ENCODE assay signal across 25 mouse cellular contexts in the genomic region with DNA sequence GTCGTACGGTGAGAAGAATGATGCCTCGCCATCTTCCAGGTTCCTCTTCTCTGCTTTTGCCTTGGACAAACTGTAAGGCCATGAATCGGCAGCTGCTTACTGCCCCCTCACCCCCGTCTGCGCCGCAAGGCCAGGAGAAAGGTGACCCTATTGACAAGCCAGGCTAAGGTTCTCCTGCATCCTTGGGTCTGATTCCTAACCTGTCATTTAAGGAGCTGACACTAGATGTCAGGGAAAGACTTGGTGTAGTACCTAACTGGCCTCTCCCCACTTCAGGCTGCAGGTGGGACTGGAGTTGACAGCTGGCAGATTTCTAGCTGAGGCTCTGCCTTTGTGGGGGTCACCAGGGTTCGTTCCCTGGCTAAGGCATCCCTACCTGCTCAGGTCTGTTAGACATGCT. TPM values are rescaled to one million over a fixed set of nuclear protein-coding genes. Genes with fewer than 3 reads are reported as not detected.
A peak's percentile ranks its signal among the peaks of the same experiment; 100 is the strongest.
DNase-seq lines count a peak whose midpoint lies in the region; ATAC-seq and TF ChIP-seq lines count a peak whose summit lies in the region.
"Had no signal": no experiment of that assay in that cellular context is flagged by ENCODE, and none has a peak within 500 bp of the region (broad histone marks: within the 10 kb centered on the region; RNA-seq: fewer than 3 reads in every experiment).

No protein-coding gene starts in this region.

- H3K9ac ChIP-seq in forebrain, postnatal 0 days = no peak overlapping the region
- no peak overlapping the region for H3K9ac ChIP-seq in forebrain, embryonic 12.5 days
- no peak overlapping the region for H3K9ac ChIP-seq in hindbrain, postnatal 0 days (replicated peaks; ENCODE audit: low read length)
- H3K9ac ChIP-seq in hindbrain, embryonic 14.5 days = no peak overlapping the region
- H3K9ac ChIP-seq in midbrain, postnatal 0 days (replicated peaks; ENCODE audit: low read length, poor library complexity, severe bottlenecking) = no peak overlapping the region
- no peak overlapping the region for H3K9ac ChIP-seq in midbrain, embryonic 15.5 days
- H3K9ac ChIP-seq: embryonic facial prominence, embryonic 12.5 days; embryonic facial prominence, embryonic 15.5 days; forebrain, embryonic 15.5 days; hindbrain, embryonic 15.5 days had no signal

- H3K27me3 ChIP-seq in forebrain, postnatal 0 days (ENCODE audit: insufficient read depth, low read length) = no peaks in the 10 kb centered on the region
- no peaks in the 10 kb centered on the region for H3K27me3 ChIP-seq in forebrain, embryonic 12.5 days
- no peaks in the 10 kb centered on the region for H3K27me3 ChIP-seq in hindbrain, postnatal 0 days (ENCODE audit: insufficient read depth, low read length)
- no peaks in the 10 kb centered on the region for H3K27me3 ChIP-seq in hindbrain, embryonic 14.5 days (ENCODE audit: control insufficient read depth, insufficient read depth, low read length)
- no peaks in the 10 kb centered on the region for H3K27me3 ChIP-seq in midbrain, postnatal 0 days (ENCODE audit: insufficient read depth, low read length)
- no peaks in the 10 kb centered on the region for H3K27me3 ChIP-seq in midbrain, embryonic 15.5 days (replicated peaks)
- H3K27me3 ChIP-seq: embryonic facial prominence, embryonic 12.5 days; embryonic facial prominence, embryonic 15.5 days; forebrain, embryonic 15.5 days; hindbrain, embryonic 15.5 days had no signal

- no peak for DNase-seq in forebrain, postnatal 0 days
- peak; percentile 31 for DNase-seq in hindbrain, postnatal 0 days (ENCODE audit: low spot score)
- DNase-seq in hindbrain, embryonic 14.5 days (ENCODE audit: low spot score) = no peak
- peak; percentile 22 for DNase-seq in midbrain, postnatal 0 days (ENCODE audit: low spot score)
- DNase-seq: adrenal gland, adult 2 months; adrenal gland, postnatal 14 days; B cell, adult 2 months; cerebellum, adult 11-12 months; cerebellum, adult 8-10 months; gastrocnemius, postnatal 10 days; gastrocnemius, postnatal 36 days; heart, postnatal 36 days; kidney, adult 2 months had no signal

- H3K27ac ChIP-seq in forebrain, postnatal 0 days (ENCODE audit: low read depth, low read length) = no peak overlapping the region
- no peak overlapping the region for H3K27ac ChIP-seq in forebrain, embryonic 12.5 days
- H3K27ac ChIP-seq in hindbrain, postnatal 0 days = no peak overlapping the region
- H3K27ac ChIP-seq in hindbrain, embryonic 14.5 days = no peak overlapping the region
- H3K27ac ChIP-seq in midbrain, postnatal 0 days (ENCODE audit: low read depth, low read length) = no peak overlapping the region
- no peak overlapping the region for H3K27ac ChIP-seq in midbrain, embryonic 15.5 days
- H3K27ac ChIP-seq: embryonic facial prominence, embryonic 12.5 days; embryonic facial prominence, embryonic 15.5 days; forebrain, embryonic 15.5 days; hindbrain, embryonic 10.5 days; hindbrain, embryonic 15.5 days had no signal

- TF ChIP-seq CTCF in forebrain, postnatal 0 days (IDR thresholded peaks at IDR 0.05; ENCODE audit: low read depth) = peak; percentile 49
- TF ChIP-seq CTCF in hindbrain, postnatal 0 days (IDR thresholded peaks at IDR 0.05; ENCODE audit: low read depth) = peak; percentile 61
- TF ChIP-seq CTCF in midbrain, postnatal 0 days (IDR thresholded peaks at IDR 0.05) = peak; percentile 72

- no peak overlapping the region for H3K4me3 ChIP-seq in forebrain, postnatal 0 days (ENCODE audit: low read depth, low read length)
- H3K4me3 ChIP-seq in forebrain, embryonic 12.5 days (replicated peaks) = no peak overlapping the region
- H3K4me3 ChIP-seq in hindbrain, postnatal 0 days (ENCODE audit: low read length) = no peak overlapping the region
- H3K4me3 ChIP-seq in hindbrain, embryonic 14.5 days (replicated peaks; ENCODE audit: low read length) = no peak overlapping the region
- H3K4me3 ChIP-seq in midbrain, postnatal 0 days (ENCODE audit: low read depth, low read length) = no peak overlapping the region
- H3K4me3 ChIP-seq in midbrain, embryonic 15.5 days = no peak overlapping the region
- H3K4me3 ChIP-seq: embryonic facial prominence, embryonic 12.5 days; embryonic facial prominence, embryonic 15.5 days; forebrain, embryonic 15.5 days; hindbrain, embryonic 10.5 days; hindbrain, embryonic 15.5 days had no signal

- no peaks in the 10 kb centered on the region for H3K4me1 ChIP-seq in forebrain, postnatal 0 days (ENCODE audit: insufficient read depth)
- H3K4me1 ChIP-seq in forebrain, embryonic 12.5 days = no peaks in the 10 kb centered on the region
- H3K4me1 ChIP-seq in hindbrain, postnatal 0 days (ENCODE audit: insufficient read depth, low read length) = no peaks in the 10 kb centered on the region
- no peaks in the 10 kb centered on the region for H3K4me1 ChIP-seq in hindbrain, embryonic 14.5 days (replicated peaks; ENCODE audit: control insufficient read depth, insufficient read depth, low read length)
- no peaks in the 10 kb centered on the region for H3K4me1 ChIP-seq in midbrain, postnatal 0 days (ENCODE audit: insufficient read depth, low read length)
- H3K4me1 ChIP-seq in midbrain, embryonic 15.5 days = no peaks in the 10 kb centered on the region
- H3K4me1 ChIP-seq: embryonic facial prominence, embryonic 12.5 days; forebrain, embryonic 15.5 days; hindbrain, embryonic 10.5 days; hindbrain, embryonic 15.5 days had no signal

- 90% methylated on average over 8 of the region's 8 CpGs for WGBS in forebrain, postnatal 0 days
- WGBS in forebrain, embryonic 12.5 days = 89% methylated on average over 8 of the region's 8 CpGs
- WGBS in hindbrain, postnatal 0 days = 81% methylated on average over 8 of the region's 8 CpGs
- 77% methylated on average over 8 of the region's 8 CpGs for WGBS in hindbrain, embryonic 14.5 days
- WGBS in midbrain, postnatal 0 days = 88% methylated on average over 8 of the region's 8 CpGs
- 86% methylated on average over 8 of the region's 8 CpGs for WGBS in midbrain, embryonic 15.5 days

- no peak overlapping the region for H3K4me2 ChIP-seq in forebrain, postnatal 0 days (ENCODE audit: low read depth)
- H3K4me2 ChIP-seq in forebrain, embryonic 12.5 days = no peak overlapping the region
- no peak overlapping the region for H3K4me2 ChIP-seq in hindbrain, postnatal 0 days (ENCODE audit: low read depth, low read length)
- H3K4me2 ChIP-seq in hindbrain, embryonic 14.5 days (replicated peaks) = no peak overlapping the region
- no peak overlapping the region for H3K4me2 ChIP-seq in midbrain, postnatal 0 days (ENCODE audit: low read depth, low read length, poor library complexity, severe bottlenecking)
- no peak overlapping the region for H3K4me2 ChIP-seq in midbrain, embryonic 15.5 days
- H3K4me2 ChIP-seq: embryonic facial prominence, embryonic 12.5 days; embryonic facial prominence, embryonic 15.5 days; forebrain, embryonic 15.5 days; heart, embryonic 11.5 days; hindbrain, embryonic 15.5 days had no signal

- H3K36me3 ChIP-seq in forebrain, postnatal 0 days (ENCODE audit: insufficient read depth) = no peaks in the 10 kb centered on the region
- no peaks in the 10 kb centered on the region for H3K36me3 ChIP-seq in forebrain, embryonic 12.5 days (replicated peaks)
- no peaks in the 10 kb centered on the region for H3K36me3 ChIP-seq in hindbrain, postnatal 0 days (ENCODE audit: insufficient read depth, low read length)
- H3K36me3 ChIP-seq in hindbrain, embryonic 14.5 days (replicated peaks; ENCODE audit: control insufficient read depth, insufficient read depth) = no peaks in the 10 kb centered on the region
- no peaks in the 10 kb centered on the region for H3K36me3 ChIP-seq in midbrain, postnatal 0 days (ENCODE audit: insufficient read depth, low read length)
- no peaks in the 10 kb centered on the region for H3K36me3 ChIP-seq in midbrain, embryonic 15.5 days (replicated peaks)
- H3K36me3 ChIP-seq: embryonic facial prominence, embryonic 12.5 days; embryonic facial prominence, embryonic 15.5 days; forebrain, embryonic 15.5 days; hindbrain, embryonic 10.5 days; hindbrain, embryonic 15.5 days had no signal

- no peak for ATAC-seq in forebrain, postnatal 0 days
- no peak for ATAC-seq in forebrain, embryonic 12.5 days (ENCODE audit: low FRiP score)
- no peak for ATAC-seq in hindbrain, postnatal 0 days
- no peak for ATAC-seq in hindbrain, embryonic 14.5 days (ENCODE audit: low FRiP score)
- ATAC-seq in midbrain, postnatal 0 days (ENCODE audit: low FRiP score) = no peak
- no peak for ATAC-seq in midbrain, embryonic 15.5 days (replicated peaks)
- ATAC-seq: forebrain, embryonic 15.5 days; inflammation-experienced regulatory T-cells, adult 6 months; intestine, embryonic 16.5 days had no signal

- no peaks in the 10 kb centered on the region for H3K9me3 ChIP-seq in forebrain, postnatal 0 days (ENCODE audit: low read length)
- no peaks in the 10 kb centered on the region for H3K9me3 ChIP-seq in forebrain, embryonic 12.5 days
- no peaks in the 10 kb centered on the region for H3K9me3 ChIP-seq in hindbrain, postnatal 0 days (ENCODE audit: low read length)
- H3K9me3 ChIP-seq in hindbrain, embryonic 14.5 days (ENCODE audit: control insufficient read depth, low read length) = no peaks in the 10 kb centered on the region
- H3K9me3 ChIP-seq in midbrain, postnatal 0 days (ENCODE audit: low read length) = no peaks in the 10 kb centered on the region
- no peaks in the 10 kb centered on the region for H3K9me3 ChIP-seq in midbrain, embryonic 15.5 days
- H3K9me3 ChIP-seq: embryonic facial prominence, embryonic 12.5 days; embryonic facial prominence, embryonic 15.5 days; forebrain, embryonic 15.5 days; hindbrain, embryonic 10.5 days; hindbrain, embryonic 15.5 days had no signal

RNA-seq across cellular contexts. Expression of a gene that starts 35.4 kb away (rescaled TPM):
- total RNA-seq in forebrain, postnatal 0 days (2014; rRNA removed) = 11.4 and 37.0 TPM in 2 replicates
- 3.8 and 4.3 TPM in 2 replicates for polyA plus RNA-seq in forebrain, postnatal 0 days (2015; fragmentation: Nextera tagmentation; extraction: Ambion mirVana)
- 6.7 and 7.9 TPM in 2 replicates for polyA plus RNA-seq in forebrain, embryonic 12.5 days (2016; fragmentation: Nextera tagmentation; extraction: Ambion mirVana)
- 40.2 and 53.2 TPM in 2 replicates for total RNA-seq in hindbrain, postnatal 0 days (2014; rRNA removed)
- 7.8 and 8.6 TPM in 2 replicates for polyA plus RNA-seq in hindbrain, postnatal 0 days (2015; fragmentation: Nextera tagmentation; extraction: Ambion mirVana)
- 4.9 and 5.3 TPM in 2 replicates for polyA plus RNA-seq in hindbrain, embryonic 14.5 days (2014; fragmentation: Nextera tagmentation; extraction: Ambion mirVana)
- total RNA-seq in midbrain, postnatal 0 days (2014; rRNA removed) = 26.9 and 42.1 TPM in 2 replicates
- 5.6 and 5.7 TPM in 2 replicates for polyA plus RNA-seq in midbrain, postnatal 0 days (2015; fragmentation: Nextera tagmentation; extraction: Ambion mirVana)
- 7.3 and 7.6 TPM in 2 replicates for polyA plus RNA-seq in midbrain, embryonic 15.5 days (2015; fragmentation: Nextera tagmentation; extraction: Ambion mirVana)
- total RNA-seq: granulocyte monocyte progenitor cell, adult 5-6 weeks; MEL had no signal

Comparison
In these comparisons a context has a peak if more than half of its experiments do, and no peak if none do; other contexts are left out.
1. DNase-seq: peak in hindbrain, postnatal 0 days (single experiment) and midbrain, postnatal 0 days (single experiment); none in forebrain, postnatal 0 days (single experiment) and hindbrain, embryonic 14.5 days (single experiment).
2. Peak in every context shown above with its lines, with median percentiles within 50 percentile points of each other: CTCF ChIP-seq.